Mouse (Mus musculus): ENCODE data around the gene Actr3b.
"Not testable (repeated sequence)": the region's sequence is repeated elsewhere in the genome, so short reads cannot be mapped to it uniquely, and the experiment has no call there.

Gene Actr3b

DNA sequence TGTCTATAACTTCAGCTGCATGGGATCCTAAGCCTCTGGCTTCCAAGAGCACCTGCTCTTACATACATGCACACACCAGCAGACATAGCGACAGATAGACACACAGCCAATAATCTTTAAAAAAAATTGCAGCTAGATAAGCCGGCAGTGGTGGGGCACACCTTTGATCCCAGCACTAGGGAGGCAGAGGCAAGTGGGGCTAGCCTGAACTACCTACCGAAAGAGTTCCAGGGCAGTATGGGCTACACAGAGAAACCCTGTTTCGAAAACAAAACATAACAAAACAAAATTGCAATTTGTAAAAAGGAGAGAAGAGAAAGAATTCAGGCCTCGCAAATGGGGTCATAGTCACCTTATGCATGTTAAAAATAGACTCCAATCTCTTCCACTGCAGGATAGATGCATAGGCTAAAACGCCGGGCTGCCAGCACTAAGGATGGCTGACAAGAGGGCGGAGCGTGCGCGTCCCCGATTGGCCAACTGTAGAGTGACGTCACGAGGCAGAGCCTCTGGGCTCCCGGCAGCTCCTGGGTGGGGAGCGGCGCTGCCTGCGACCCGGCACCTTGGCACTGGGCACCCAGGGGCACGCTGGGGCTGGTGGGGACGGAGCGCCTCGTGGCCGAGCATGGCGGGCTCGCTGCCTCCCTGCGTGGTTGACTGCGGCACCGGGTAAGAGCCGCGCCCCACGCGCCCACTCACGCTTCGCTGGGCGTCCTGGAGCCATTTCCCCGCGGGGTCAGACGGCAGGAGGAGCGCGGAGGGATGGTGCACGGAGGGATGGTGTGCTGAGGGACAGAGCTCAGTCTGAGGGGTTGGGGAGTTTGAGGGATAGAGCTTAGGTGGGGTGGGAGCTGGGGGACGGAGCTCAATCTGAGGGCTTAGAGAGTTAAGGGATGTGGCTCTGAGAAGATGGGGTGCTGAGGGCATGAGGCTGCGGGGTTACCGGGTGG, at the start of gene Actr3b:
Gene Actr3b, plus strand, starts transcription at position 538 of the 950 bp plus-strand sequence.
- DNase-seq (ENCODE audit: low spot score): peak; percentile 77

DNA sequence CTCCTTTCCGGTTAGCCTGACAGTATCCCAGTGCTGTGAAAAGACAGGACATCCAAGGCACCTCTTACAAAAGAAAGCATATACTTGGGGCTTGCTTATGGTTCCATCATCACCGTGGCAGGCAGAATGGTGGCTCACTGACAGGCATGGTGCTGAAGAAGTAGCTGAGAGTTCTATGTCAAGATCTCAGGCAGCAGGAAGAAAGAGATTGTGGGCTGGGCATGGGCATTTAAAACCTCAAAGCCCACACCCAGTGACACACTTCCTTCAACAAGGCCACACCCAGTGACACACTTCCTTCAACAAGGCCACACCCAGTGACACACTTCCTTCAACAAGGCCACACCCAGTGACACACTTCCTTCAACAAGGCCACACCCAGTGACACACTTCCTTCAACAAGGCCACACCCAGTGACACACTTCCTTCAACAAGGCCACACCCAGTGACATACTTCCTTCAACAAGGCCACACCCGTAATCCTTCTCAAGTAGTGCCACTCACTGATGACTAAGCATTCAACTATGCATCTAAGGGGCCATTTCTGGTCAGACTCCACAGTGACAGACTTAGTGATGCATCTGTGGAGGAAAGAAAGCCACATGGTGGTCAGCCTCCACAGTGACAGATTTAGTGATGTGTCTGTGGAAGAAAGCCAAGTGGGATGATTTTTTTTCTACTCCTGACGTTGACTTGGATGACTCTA, 46.6 kb upstream of the Actr3b start:
- DNase-seq (ENCODE audit: low spot score): peak; percentile 47

DNA sequence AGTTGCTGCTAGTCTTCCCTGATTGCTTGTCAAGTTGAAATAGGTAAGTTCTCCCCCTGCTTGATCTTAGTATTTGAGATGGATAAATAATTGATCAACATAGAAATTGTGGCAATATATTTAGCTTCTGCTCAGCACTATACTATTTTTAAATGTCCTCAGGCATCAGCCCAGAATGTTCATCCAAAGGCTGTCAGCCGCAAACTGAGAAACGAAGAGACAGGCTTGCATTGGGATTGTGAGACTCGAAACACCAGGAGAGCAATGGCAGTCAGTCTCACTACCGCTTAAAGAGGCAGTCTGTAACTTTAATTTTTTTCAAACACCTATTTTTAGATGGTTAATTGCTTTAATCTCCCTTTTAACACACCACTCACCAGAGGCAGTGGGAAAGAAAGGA, 40.4 kb upstream of the Actr3b start:
- DNase-seq (ENCODE audit: low spot score): no peak

DNA sequence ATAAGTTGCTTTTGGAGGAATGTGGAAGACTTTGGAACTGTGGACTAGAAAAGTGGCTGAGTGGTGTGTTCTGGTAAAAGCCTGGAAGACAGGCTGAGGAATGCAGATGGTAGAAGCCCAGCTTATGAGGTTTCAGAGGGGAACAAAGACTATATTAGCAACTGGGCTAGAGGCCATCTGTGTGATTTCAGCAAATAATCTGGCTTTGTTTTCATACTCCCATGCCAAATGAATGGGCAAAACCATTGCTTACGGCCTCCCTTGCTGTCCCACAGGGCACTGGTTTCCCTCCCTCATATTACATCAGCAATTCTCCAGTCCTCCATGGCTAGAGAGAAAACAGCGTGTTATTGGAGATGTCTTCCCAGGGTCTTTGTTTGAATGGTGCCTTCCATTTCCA, 36.8 kb upstream of the Actr3b start:
- DNase-seq (ENCODE audit: low spot score): no peak

DNA sequence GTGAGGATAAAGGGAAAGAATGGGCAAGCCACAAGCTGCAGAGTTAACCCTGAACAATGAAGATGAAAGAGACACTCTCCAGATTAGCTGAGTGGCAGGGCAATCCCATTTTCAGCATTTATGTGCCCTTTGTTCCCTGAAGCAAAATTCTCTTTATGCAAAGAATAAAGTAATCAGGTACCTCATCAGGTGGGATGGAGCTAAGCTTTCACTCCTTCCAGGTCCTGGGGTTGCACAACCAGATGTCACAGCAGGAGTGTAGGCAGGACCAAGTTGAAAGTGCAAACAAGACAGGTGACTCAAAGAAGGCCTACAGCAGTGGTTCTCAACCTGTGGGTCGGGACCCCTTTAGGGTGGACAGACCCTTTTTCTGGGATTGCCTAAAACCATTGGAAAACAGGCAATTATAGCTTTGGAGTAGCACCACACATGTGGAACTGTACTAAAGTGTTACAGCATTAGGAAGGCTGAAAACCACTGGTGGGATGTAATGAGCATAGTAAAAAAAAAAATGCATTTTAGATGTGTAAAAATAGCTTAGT, 35.6 kb upstream of the Actr3b start:
- no peak for DNase-seq (ENCODE audit: low spot score)

DNA sequence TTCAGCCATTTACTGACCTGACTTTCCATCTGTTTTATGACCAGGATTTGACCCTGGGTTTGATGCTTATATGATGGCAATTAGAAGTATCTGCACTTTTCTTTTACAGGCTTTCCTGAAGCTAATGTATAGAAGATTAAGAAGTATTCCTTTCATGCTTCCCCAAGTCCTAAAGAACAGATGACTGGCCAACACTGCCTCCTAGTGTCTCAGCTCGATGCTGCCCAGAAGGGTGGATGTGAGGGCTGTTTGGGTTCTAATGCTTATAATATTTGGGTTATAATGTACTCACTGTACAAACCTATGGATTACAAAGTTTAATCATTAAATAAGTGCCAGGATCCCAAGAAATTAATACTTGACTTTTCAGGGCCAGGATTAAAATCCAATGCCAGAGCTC, 25.5 kb upstream of the Actr3b start:
- peak; percentile 11 for DNase-seq (ENCODE audit: low spot score)

DNA sequence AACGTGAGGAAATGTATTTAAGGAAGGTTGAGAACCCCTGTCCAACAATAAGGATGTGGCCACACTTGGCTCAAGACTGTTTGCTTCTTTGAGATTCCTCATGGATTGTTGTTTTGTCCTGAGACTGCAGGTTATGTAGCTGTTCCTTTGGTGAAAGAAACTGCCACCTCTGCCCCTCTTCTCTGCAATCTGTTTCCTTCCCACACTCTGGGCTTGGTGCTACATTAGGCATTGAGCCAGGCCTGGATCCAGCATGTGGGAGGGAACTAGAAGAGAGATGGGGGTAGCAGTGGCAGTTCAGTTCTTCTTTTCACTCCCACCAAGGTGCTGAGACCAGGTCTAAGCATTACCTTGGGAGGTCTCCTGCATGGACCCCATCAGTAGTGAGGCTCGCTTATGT, 23.9 kb upstream of the Actr3b start:
- DNase-seq (ENCODE audit: low spot score): no peak

DNA sequence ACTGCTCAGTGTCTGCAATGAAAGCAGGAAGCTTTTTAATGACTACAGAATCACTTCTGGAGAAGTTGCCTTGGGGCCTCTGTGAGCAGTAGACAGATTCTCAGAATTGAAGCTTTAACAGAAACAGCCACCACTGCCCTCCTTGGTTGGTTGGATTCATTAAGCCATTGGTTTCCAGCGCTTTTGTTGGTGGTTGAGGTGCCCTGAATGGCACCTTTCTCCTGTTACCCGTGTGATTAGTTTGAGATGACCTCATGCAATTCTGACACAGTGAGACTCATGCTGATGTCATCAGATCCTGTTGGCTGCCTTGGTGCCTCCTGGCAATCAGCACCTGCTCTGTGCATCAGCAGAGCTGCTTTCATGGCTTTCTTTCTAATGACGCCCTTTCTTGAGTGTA, 21.3 kb upstream of the Actr3b start:
- no peak for DNase-seq (ENCODE audit: low spot score)

DNA sequence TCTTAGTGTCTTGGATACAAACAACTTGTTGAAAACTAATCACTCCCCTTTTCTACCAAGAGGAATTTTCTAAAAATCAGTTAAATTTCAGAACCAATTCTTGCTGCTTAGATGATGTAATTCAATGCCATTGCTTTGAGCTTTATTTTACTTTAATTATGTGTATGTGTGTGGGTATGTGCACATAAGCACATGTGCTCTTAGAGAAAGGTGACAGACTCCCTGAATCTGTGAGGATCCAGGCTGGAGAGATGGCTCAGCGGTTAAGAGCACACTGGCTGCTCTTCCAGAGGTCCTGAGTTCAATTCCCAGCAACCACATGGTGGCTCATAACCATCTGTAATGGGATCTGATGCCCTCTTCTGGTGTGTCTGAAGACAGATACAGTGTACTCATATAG, 20.9 kb upstream of the Actr3b start:
- not testable (repeated sequence) for DNase-seq (ENCODE audit: low spot score)

DNA sequence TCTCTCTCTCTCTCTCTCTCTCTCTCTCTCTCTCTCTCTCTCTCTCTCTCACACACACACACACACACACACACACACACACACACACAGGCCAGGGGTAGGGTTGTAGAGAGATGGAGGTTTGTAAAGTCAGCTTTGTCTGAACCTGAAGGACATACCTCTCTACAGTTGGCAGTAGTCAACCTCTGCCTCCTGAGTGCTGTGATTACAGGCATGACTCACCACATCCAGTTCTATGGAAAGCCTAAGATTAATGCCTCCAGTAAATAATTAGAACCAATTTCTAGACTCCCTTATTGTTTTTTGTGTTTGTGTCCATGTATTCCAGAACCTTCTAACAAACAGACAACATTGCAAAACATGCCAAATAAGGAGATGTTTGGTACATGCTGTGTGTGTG, 11.9 kb upstream of the Actr3b start:
- DNase-seq (ENCODE audit: low spot score): no peak

DNA sequence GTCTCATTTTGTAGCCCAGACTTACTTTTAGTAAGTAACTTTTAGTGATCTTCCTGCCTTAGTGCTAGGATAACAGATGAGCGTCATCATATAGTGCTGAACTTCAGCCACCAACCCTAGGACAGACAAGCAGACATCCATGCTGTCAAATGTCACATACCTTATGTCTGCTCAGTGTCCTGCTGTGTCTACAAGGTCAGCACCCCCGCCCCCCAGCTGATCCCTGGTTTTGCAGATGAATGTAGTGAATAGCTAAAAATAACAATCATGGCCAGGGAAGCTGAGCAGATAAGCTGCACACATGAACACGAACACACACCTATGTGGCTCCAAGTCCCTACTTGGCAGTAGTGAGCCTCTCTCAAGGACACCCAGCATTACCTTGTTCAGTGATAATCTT, 11.2 kb upstream of the Actr3b start:
- DNase-seq (ENCODE audit: low spot score): no peak

DNA sequence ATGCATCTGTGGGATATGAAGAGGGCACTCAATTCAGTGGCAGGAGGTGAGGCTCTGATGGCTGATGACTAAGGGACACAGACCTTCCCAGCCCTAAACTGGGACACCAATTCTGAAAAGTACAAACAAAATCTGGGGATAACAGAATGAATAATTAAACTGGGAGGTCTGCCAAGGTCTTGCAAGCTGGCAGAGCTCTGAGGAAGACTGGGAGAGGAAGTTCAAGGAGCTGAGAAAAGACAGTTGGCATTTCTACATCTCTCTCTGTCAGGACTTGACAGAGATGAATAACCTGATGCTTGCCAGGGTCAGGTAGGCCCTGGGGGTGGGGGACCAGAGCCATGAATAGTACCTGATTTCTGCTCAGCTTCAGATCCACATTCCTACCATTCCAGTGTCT, 8.2 kb upstream of the Actr3b start:
- no peak for DNase-seq (ENCODE audit: low spot score)

DNA sequence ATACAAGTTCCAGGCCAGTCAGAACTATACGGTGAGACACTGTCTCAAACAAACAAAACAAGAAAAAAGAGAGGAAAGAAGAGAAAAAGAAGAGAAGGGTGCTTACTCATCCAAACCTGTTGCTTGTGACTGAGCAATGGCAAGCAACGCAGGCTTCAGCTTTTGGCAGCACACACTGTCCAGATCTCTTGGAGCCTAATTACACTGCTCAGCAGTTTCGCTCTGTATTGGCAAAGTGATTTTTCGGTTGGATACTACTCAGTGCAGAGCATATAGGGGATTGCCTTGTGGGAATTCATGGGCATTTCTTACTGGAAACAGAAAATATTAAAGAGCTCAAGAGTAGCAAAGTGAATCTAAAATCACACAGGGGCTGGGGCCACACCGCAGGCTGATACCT, 6.9 kb upstream of the Actr3b start:
- DNase-seq (ENCODE audit: low spot score): no peak

DNA sequence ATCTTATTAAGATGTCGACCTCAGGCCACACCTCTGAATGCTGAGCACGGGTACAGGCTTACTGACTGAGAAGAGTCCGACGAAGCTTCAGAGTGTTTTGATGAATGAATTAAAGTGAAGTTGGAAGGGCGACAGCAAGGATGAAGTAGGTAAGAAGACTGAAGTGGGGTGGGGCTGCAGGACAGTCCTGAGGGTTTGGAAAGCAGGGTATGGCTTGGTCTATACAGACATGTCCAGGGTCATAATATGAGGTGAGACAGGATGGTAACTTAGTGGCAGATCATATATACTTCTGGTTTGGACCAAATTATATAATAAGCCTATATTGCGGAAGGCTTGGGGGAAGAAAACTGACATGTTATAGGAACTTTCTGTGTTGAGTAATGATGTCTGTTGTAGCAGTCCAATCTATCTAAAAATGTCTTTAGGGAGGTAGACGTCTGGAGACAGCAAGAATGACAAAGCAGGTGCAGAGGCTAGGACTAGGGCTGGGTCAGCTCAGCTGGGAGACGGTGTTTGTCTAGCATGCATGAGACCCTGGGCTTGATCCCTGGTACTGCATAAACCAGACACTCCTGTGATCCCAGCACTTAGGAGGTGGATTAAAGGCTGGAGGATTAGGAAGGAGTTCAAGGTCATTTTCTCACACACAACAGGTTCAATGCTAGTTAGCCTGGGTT, 6.1 kb upstream of the Actr3b start:
- no peak for DNase-seq (ENCODE audit: low spot score)

DNA sequence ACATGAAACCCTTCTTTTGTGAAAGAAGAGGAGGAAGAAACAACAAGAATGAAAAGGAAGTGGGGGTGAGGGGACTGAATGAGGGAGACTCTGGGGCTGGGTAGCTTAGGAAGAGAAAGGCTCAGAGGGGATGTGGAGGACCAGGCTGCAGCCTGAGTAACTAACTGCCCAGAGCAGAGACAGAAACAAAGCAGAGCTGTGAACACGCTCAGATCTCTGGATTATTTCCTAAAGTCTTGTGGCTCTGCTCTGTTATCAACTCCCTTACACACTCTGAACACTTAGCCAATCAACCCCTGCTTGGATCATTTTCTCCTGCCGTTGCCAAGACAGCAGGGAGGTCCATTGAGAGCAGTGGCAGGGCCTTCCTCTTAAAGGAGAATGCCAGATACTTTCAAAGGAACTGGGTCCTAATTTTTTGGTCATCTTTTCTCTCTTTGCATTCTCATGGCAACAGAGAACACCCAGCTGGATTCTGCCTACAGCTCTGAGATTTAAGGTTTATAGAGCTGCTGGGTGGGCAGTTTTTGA, 5.5 kb upstream of the Actr3b start:
- no peak for DNase-seq (ENCODE audit: low spot score)

DNA sequence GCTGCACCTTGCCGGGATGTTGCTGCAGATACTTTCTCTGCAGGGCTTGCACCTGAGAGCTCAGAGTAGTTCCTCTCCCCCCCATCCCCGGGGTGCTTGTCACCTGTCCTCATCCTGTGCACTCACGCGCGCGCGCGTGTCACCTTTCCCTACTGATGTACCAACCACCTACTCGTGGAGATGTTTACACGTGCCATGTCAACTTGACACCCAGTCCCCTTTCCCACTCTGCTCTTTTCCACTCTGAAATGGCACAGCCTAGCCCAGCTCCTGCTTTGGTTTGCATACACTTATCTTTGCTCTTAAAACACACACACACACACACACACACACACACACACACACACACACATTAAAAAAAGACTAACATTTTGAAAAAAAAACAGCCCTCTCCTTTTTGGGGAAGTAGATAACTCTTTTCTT, 624 bp downstream of the Actr3b start:
- DNase-seq (ENCODE audit: low spot score): peak; percentile 30

DNA sequence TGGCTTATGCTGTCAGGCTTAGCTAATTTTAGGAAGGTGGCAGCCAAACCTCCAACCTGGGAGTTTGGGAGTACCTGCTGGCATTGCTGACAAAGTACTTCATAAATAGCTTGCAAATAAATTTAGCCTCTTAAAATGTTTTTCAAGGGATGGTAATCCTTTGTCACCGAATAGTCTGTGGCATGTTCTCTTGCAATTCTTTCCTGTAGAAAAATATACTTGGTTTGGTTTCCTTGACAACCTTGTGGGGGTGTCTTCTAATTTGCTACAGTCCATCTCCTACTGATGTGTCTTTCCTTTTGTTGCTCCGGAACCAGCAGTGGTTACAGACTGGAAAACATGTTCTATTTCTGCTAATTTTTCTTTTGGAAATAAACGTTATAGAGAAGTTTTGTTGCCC, 1.1 kb downstream of the Actr3b start:
- no peak for DNase-seq (ENCODE audit: low spot score)

DNA sequence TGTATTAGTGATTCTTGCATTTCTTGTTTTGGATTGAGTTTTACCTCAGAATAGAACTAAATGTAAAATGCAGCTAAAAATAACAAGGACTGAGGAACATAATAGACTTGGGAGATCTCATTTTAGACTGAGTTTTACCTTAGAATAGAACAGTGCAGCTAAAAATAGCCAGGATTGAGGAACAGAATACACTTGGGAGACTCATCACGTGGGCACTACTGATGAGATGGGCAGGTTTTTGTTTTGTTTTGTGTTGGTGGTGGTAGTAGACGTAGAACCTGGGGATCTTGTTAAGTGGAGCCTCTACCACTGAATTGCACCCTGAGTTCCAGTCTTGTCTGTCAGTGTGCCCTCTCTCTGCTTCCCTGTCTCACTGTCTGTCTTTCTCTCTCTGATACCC, 2.1 kb downstream of the Actr3b start:
- no peak for DNase-seq (ENCODE audit: low spot score)

DNA sequence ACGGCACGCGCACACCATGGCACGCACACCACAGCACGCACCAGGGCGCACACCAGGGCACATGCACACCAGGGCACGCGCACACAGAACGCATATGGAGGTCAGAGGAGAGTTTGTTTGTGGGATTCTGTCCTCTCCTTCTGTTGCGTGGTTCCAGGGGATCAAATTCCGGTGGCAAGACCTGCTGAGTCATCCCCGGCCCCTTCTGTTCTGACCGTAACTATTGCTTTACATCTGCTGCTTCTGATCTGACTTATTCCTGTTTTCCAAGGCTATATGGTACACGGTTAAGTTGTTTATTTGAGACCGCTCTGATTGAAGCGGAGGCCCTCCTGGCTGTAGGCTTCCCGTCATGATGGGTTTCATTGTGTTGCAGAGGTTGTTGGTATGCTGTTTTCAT, 9.2 kb downstream of the Actr3b start:
- DNase-seq (ENCODE audit: low spot score): no peak

DNA sequence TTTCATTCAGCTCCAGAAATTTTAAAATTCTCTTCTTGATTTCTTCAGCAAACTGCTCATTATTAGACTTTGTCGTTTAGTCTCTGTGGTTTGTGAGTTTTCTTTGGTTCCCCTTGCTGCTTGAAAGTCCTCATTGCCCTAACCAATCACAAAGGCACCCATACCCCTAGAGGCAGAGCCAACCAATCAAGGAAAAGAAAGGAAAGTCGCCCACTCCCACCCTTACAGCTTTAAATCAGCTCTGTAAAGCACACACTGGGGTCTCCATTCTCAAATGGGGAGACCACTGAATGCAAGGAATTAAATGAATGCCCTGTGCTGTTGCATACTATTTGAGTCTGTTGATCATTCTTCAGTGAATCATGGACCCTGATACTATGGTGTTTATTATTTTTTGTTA, 9.6 kb downstream of the Actr3b start:
- no peak for DNase-seq (ENCODE audit: low spot score)

DNA sequence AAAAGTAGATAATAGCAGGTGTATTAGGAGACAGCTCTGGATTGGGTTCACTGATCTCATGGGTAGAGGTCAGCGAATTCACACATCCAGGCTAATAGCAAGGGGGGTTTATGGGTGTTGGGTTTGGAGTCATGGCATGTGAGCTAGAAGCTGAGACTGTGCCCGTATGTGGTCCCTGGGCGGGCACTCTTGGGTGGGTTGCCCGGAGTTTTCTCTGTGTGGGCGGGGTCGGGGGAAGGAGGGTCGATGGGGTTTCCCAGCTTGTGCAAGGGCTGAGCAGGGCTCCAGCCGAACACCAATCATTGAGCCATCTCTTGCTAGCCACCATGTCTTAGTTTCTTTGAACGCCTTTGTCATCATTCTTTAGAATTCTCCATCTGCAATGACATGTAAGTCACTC, 12.7 kb downstream of the Actr3b start:
- DNase-seq (ENCODE audit: low spot score): no peak

Data from T-cell, adult 2 months (primary cell).